Mouse (Mus musculus): Measurements from ENCODE around the gene Acadvl.

Acadvl gene

DNA sequence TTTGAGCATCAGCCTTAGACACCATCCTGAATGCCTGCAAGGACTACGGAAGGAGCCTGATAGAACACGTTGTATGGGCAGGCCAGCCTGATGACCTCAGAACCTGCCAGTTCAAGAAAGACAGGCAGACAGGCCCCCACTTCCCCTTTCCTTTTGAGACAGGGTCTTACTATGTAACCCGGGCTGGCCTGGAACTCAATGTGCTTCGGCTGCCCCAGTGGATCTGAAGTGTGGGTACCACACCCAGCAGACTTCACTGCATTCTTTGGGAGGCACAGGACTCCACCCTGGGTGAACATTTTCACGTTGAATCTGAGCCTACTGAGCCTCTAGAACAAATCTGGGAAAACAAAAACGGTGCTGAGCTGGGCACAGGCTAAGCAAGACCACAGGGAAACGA lies 23.0 kb upstream of the Acadvl start:
- no peak for DNase-seq (ENCODE audit: low read depth, low spot score)
- H3K36me3 ChIP-seq (ENCODE audit: control insufficient read depth, insufficient read depth, low read length, poor library complexity, severe bottlenecking) = no peaks in the 10 kb centered on the region

GRCm38 (mm10) chr11:70031321-70031670 lies 16.1 kb upstream of the Acadvl start:
- no peak for DNase-seq (ENCODE audit: low read depth, low spot score)
- H3K27me3 ChIP-seq (ENCODE audit: control insufficient read depth, insufficient read depth, low read length, poor library complexity, severe bottlenecking) = no peaks in the 10 kb centered on the region
- no peaks in the 10 kb centered on the region for H3K36me3 ChIP-seq (ENCODE audit: control insufficient read depth, insufficient read depth, low read length, poor library complexity, severe bottlenecking)

More for the DNA sequence above, 23.0 kb upstream of the Acadvl start:
- no peaks in the 10 kb centered on the region; the same call in 1 of the 2 replicates for H3K27me3 ChIP-seq (ENCODE audit: control insufficient read depth, insufficient read depth, low read length, poor library complexity, severe bottlenecking)

- no peak for DNase-seq (ENCODE audit: low read depth, low spot score)
- Histone ChIP-seq H3K36me3 (ENCODE audit: control insufficient read depth, insufficient read depth, low read length, poor library complexity, severe bottlenecking) (no peaks in the 10 kb centered on the region), H3K27me3 (ENCODE audit: control insufficient read depth, insufficient read depth, low read length, poor library complexity, severe bottlenecking) (no peaks in the 10 kb centered on the region)
Measured at GRCm38 (mm10) chr11:70030651-70031320, 15.6 kb upstream of the Acadvl start.

DNA sequence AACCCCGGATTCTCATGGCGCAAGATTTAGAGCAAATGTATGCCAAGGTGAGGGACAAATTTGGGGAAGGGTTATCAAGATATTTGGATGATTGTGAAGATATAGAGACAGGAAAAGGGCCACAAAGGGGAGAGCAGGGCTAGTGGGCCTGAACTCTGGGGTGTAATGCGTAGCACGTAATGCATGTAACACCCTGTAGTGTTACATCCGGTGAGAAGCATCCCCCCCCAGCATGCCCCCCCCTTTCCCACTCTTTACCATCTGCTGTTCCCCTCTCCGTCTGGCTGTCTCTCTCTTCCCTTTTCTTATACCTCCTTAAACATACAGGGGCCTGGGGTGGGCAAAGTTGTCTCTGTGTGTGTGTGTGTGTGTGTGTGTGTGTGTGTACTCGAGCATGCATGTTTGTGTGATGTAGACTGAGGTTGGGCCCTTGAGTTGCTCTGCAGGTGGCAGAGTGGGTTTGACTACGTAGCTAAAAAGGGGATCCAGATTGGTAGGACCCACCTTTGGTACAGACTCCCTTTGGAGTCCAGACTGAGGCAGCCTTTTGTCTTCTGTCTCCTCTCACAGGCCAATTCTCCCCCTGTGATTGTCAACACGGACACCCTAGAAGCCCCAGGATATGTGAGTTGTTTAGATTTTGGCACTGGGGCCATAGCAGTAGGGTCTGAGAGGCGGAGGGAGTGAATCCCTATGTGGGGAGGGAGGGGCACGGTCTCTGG lies 14.8 kb upstream of the Acadvl start:
- Histone ChIP-seq H3K36me3 (ENCODE audit: control insufficient read depth, insufficient read depth, low read length, poor library complexity, severe bottlenecking) (no peaks in the 10 kb centered on the region), H3K27me3 (ENCODE audit: control insufficient read depth, insufficient read depth, low read length, poor library complexity, severe bottlenecking) (no peaks in the 10 kb centered on the region)
- DNase-seq (ENCODE audit: low read depth, low spot score) = peak; percentile 73

DNA sequence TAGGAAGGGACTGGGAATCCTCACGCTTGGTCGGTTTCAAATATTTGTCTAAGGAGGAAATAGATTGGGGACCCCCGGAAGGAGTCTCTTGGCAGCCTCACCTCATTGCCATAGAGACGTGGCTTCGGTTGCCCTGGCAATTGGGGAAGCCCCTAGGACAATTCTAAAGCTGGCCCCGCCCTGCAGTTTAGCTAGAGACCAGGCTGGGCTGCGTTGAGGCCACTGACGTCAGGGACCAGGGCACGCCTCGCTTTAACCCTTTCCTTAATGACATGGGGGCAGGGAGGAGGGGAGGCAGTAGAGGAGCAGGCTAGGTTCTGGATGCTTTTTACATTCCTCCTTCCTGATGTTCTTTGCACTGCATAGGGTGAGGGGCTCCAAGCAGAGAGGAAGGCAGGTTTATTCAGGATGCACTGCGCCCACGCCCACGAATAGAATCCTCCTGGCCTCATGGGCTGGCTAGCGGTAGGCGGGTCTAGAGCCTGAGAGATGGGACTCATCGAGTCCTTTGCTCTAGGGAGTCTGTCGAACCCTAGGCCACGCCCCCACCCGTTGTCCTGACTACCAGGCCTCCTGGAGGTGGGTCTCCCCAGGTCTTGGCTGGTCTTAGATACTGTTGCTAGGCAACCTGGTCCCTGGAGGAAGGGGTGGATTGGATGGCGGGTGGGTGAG lies 14.1 kb upstream of the Acadvl start:
- Histone ChIP-seq H3K27me3 (ENCODE audit: control insufficient read depth, insufficient read depth, low read length, poor library complexity, severe bottlenecking) (no peaks in the 10 kb centered on the region), H3K36me3 (ENCODE audit: control insufficient read depth, insufficient read depth, low read length, poor library complexity, severe bottlenecking) (no peaks in the 10 kb centered on the region)
- peak; percentile 91 for DNase-seq (ENCODE audit: low read depth, low spot score)

- Histone ChIP-seq H3K27me3 (ENCODE audit: control insufficient read depth, insufficient read depth, low read length, poor library complexity, severe bottlenecking) (no peaks in the 10 kb centered on the region), H3K36me3 (ENCODE audit: control insufficient read depth, insufficient read depth, low read length, poor library complexity, severe bottlenecking) (no peaks in the 10 kb centered on the region)
- DNase-seq (ENCODE audit: low read depth, low spot score) = no peak
Measured at GRCm38 (mm10) chr11:70028401-70029129, 13.4 kb upstream of the Acadvl start.

GRCm38 (mm10) chr11:70027397-70027796 lies 12.2 kb upstream of the Acadvl start:
- Histone ChIP-seq H3K36me3 (ENCODE audit: control insufficient read depth, insufficient read depth, low read length, poor library complexity, severe bottlenecking) (no peaks in the 10 kb centered on the region), H3K27me3 (ENCODE audit: control insufficient read depth, insufficient read depth, low read length, poor library complexity, severe bottlenecking) (no peaks in the 10 kb centered on the region)
- no peak for DNase-seq (ENCODE audit: low read depth, low spot score)

GRCm38 (mm10) chr11:70026689-70027088 lies 11.5 kb upstream of the Acadvl start:
- no peaks in the 10 kb centered on the region for H3K27me3 ChIP-seq (ENCODE audit: control insufficient read depth, insufficient read depth, low read length, poor library complexity, severe bottlenecking)
- no peaks in the 10 kb centered on the region for H3K36me3 ChIP-seq (ENCODE audit: control insufficient read depth, insufficient read depth, low read length, poor library complexity, severe bottlenecking)
- DNase-seq (ENCODE audit: low read depth, low spot score) = no peak

- no peak for DNase-seq (ENCODE audit: low read depth, low spot score)
- H3K36me3 ChIP-seq (ENCODE audit: control insufficient read depth, insufficient read depth, low read length, poor library complexity, severe bottlenecking) = no peaks in the 10 kb centered on the region
- H3K27me3 ChIP-seq (ENCODE audit: control insufficient read depth, insufficient read depth, low read length, poor library complexity, severe bottlenecking) = no peaks in the 10 kb centered on the region
Measured at GRCm38 (mm10) chr11:70024151-70024514, 8.9 kb upstream of the Acadvl start.

GRCm38 (mm10) chr11:70023481-70024150 lies 8.4 kb upstream of the Acadvl start:
- H3K36me3 ChIP-seq (ENCODE audit: control insufficient read depth, insufficient read depth, low read length, poor library complexity, severe bottlenecking) = no peaks in the 10 kb centered on the region
- no peaks in the 10 kb centered on the region for H3K27me3 ChIP-seq (ENCODE audit: control insufficient read depth, insufficient read depth, low read length, poor library complexity, severe bottlenecking)
- no peak for DNase-seq (ENCODE audit: low read depth, low spot score)

DNA sequence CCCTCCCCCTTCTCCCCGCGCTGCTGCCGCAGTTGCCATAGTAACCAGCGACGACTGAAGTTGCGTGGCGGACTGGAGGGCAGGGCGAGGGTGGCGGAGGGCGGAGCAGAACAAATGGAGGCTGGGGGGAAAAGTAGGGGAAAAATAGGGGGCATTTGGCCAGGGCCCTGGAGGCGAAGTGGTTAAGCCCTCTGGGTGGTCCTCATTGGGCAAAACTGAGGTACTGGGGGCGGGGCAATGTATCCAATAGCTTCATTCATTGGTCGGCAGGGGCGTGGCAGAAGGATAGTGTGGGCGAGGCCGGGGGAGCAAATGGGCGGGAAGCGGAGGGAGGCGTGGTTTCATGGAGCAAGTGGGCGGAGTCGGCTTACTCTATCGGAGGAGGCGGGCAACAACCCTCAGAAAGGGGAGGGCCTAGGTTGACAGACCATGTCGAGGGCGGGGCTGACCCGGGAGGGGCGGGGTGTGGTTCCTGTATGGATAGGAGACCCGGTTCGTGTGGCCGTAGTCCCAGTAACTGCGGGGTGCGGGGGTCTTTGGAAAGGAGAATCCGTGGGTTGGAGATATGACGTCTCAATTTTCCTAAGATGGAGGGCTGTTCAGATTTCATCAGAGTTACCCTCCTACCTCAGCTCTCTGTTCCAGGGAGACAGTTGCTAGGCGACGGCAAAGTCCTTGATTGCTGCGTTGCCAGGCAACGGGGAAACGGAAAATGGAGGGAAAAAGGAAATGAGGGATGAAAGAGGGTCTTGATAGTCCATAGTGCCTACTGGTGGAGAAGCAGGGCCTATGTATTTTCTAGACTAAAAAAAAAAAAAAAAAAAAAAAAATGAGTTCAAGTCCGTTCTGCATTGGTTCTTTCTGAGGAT lies 6.3 kb upstream of the Acadvl start:
- Histone ChIP-seq H3K27me3 (ENCODE audit: control insufficient read depth, insufficient read depth, low read length, poor library complexity, severe bottlenecking) (no peaks in the 10 kb centered on the region), H3K36me3 (ENCODE audit: control insufficient read depth, insufficient read depth, low read length, poor library complexity, severe bottlenecking) (no peaks in the 10 kb centered on the region)
- DNase-seq (ENCODE audit: low read depth, low spot score) = peak; percentile 94

GRCm38 (mm10) chr11:70020731-70021263 lies 5.6 kb upstream of the Acadvl start:
- no peaks in the 10 kb centered on the region for H3K36me3 ChIP-seq (ENCODE audit: control insufficient read depth, insufficient read depth, low read length, poor library complexity, severe bottlenecking)
- peak; percentile 85 for DNase-seq (ENCODE audit: low read depth, low spot score)
- H3K27me3 ChIP-seq (ENCODE audit: control insufficient read depth, insufficient read depth, low read length, poor library complexity, severe bottlenecking) = no peaks in the 10 kb centered on the region

DNA sequence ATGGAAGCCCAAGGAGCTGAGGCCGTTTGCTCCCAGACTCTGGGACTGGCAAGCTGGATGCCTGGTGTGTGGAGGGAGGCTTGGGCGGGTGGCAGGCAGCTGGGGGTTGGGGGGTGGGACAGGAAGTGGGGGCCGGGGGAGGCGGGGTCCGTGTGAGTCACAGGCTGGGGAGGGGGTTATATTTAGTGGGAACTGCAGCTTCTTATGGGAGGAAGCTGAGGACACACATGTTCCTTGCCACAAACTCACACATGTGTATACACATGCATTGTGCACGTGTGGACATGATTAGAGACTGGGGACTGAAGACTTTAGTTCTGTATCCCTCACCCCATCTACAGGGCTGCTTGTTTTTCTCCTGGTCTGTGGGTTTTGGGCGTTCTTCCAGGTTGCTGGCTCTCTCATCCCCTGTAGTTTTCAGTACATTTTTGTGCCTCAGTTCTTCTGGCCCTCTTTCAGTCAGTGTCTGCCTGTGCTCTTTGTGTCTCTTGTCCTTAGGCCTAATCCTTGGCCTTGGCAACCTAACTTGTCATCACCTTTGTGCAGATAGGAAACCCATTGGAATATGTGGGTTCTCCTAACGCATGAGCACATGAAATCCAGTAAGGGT lies 4.9 kb upstream of the Acadvl start:
- DNase-seq (ENCODE audit: low read depth, low spot score) = no peak
- no peaks in the 10 kb centered on the region for H3K36me3 ChIP-seq (ENCODE audit: control insufficient read depth, insufficient read depth, low read length, poor library complexity, severe bottlenecking)
- H3K27me3 ChIP-seq (ENCODE audit: control insufficient read depth, insufficient read depth, low read length, poor library complexity, severe bottlenecking) = no peaks in the 10 kb centered on the region
